Mouse (Mus musculus) liver, embryonic 14.5 days (tissue): ENCODE measurements around the gene Prx. TPM values are rescaled to one million over a fixed set of nuclear protein-coding genes. Genes with fewer than 3 reads are reported as not detected.

Source experiments
- ATAC-seq: fragments of 200-750 bp; cut with Nextera tagmentation; 2 replicates; pipeline ENCODE4 v1.8.0; 2017; ENCODE audit warnings: moderate number of reproducible peaks, mild to moderate bottlenecking, moderate library complexity; ENCODE audit not compliant: insufficient read depth
- DNase-seq, 3 experiments: peaks; one replicate each; pipeline ENCODE4 v3.0.0-alpha.2; 2012 to 2013; ENCODE audit warnings: low read depth in 3 of 3, low spot score in 3 of 3
- H3K27ac ChIP-seq: fragments of 300-500 bp; sonication (generic); 2 replicates; pipeline ENCODE4 v1.5.1; 2014; ENCODE audit warnings: moderate library complexity, mild to moderate bottlenecking, control low read depth, inconsistent platforms
- H3K27me3 ChIP-seq: fragments of 300-500 bp; sonication (generic); 2 replicates; pipeline ENCODE4 v1.6.1; 2014; ENCODE audit warnings: mild to moderate bottlenecking, low read length, moderate library complexity; ENCODE audit not compliant: control insufficient read depth, insufficient read depth
- H3K36me3 ChIP-seq: fragments of 300-500 bp; sonication (generic); replicated peaks from 2 replicates; pipeline ENCODE4 v1.6.1; 2014; ENCODE audit warnings: low read depth; ENCODE audit not compliant: control insufficient read depth, insufficient read depth
- H3K4me1 ChIP-seq, 2 experiments: fragments of 200-500 bp in 1 of 2; fragments of 300-500 bp in 1 of 2; sonication (generic) in 1 of 2; replicated peaks; 2 replicates each; pipeline ENCODE4 v1.6.1; 2012 to 2014; ENCODE audit warnings: antibody characterized with exemption in 1 of 2, inconsistent platforms in 1 of 2, low read length in 1 of 2; ENCODE audit not compliant: control insufficient read depth in 2 of 2, insufficient read depth in 2 of 2
- H3K4me2 ChIP-seq: fragments of 300-500 bp; sonication (generic); 2 replicates; pipeline ENCODE4 v1.6.1; 2014; ENCODE audit warnings: low read depth, mild to moderate bottlenecking, control low read depth, moderate library complexity
- H3K4me3 ChIP-seq, 2 experiments: fragments of 200-500 bp in 1 of 2; fragments of 300-500 bp in 1 of 2; sonication (generic) in 1 of 2; 2 replicates each; pipeline ENCODE4 v1.5.1; 2012 to 2014; ENCODE audit warnings: low read depth in 2 of 2, low read length in 2 of 2, mild to moderate bottlenecking in 2 of 2, control low read depth in 1 of 2, inconsistent platforms in 1 of 2, moderate library complexity in 1 of 2; ENCODE audit not compliant: insufficient read depth in 1 of 2
- H3K9ac ChIP-seq: fragments of 300-500 bp; sonication (generic); replicated peaks from 2 replicates; pipeline ENCODE4 v1.6.1; 2014; ENCODE audit warnings: mild to moderate bottlenecking, control low read depth, moderate library complexity
- H3K9me3 ChIP-seq: fragments of 300-500 bp; sonication (generic); 2 replicates; pipeline ENCODE4 v1.6.1; 2016; ENCODE audit warnings: low read length, mixed read lengths; ENCODE audit not compliant: control insufficient read depth
- CTCF ChIP-seq: IDR thresholded peaks from 2 replicates; pipeline ENCODE4 v1.5.1; 2016; ENCODE audit warnings: antibody characterized with exemption, low read depth, control low read depth
- EP300 ChIP-seq: IDR thresholded peaks from 2 replicates; pipeline ENCODE4 v1.6.1; 2016; ENCODE audit warnings: antibody characterized with exemption, low read depth
- WGBS: fragments of 180-500 bp; shearing (Covaris S2); extraction: QIAGEN DNeasy Blood & Tissue Kit; methylation state at CpG from one replicate; pipeline ENCODE4 v1.1.7; 2014; ENCODE audit not compliant: insufficient replicate concordance; 5-methylcytosine and 5-hydroxymethylcytosine counted together
- polyA plus RNA-seq, 2 experiments: library from polyadenylated mRNA; depleted of rRNA in 1 of 2; stranded (reverse) in 1 of 2; unstranded in 1 of 2; fragments of >200 nt; fragmentation: Nextera tagmentation in 1 of 2; extraction: Ambion mirVana in 1 of 2; gene quantifications; 2 replicates each; pipeline versions ENCODE4 v1.2.1 to v1.2.3; 2012 to 2014

The Prx gene
- polyA plus RNA-seq, 2 experiments = 0.23 to 0.73 TPM

- WGBS = 4% methylated on average over 13 of the region's 13 CpGs
- no peak for TF ChIP-seq CTCF
- no peak for TF ChIP-seq EP300
- DNase-seq (peak in 1 of 3 experiments; percentile 37), ATAC-seq (no peak)
- peak overlapping the region; percentile 73 for H3K9ac ChIP-seq
- peak overlapping the region; percentile 65 to 91 for H3K4me3 ChIP-seq
- H3K27me3 ChIP-seq = no peaks in the 10 kb centered on the region
- no peaks in the 10 kb centered on the region for H3K9me3 ChIP-seq
- H3K4me1 ChIP-seq = peaks cover 41 to 48% of the 10 kb centered on the region in 2 experiments
- peak overlapping the region; percentile 69 for H3K27ac ChIP-seq
- H3K4me2 ChIP-seq = peak overlapping the region; percentile 75
- H3K36me3 ChIP-seq = peaks cover 14% of the 10 kb centered on the region
These were observed 11.3 kb upstream of the Prx start for GRCm38 (mm10) chr7:27487740-27488268.

- no peak for DNase-seq
- ATAC-seq = no peak
- H3K4me1 ChIP-seq = peaks cover 38 to 46% of the 10 kb centered on the region in 2 experiments
- no peak overlapping the region for H3K9ac ChIP-seq
- TF ChIP-seq CTCF (no peak), EP300 (no peak)
- no peaks in the 10 kb centered on the region for H3K9me3 ChIP-seq
- peak overlapping the region; percentile 81 for H3K27ac ChIP-seq
- H3K36me3 ChIP-seq = peaks cover 14% of the 10 kb centered on the region
- peak overlapping the region; percentile 90 for H3K4me2 ChIP-seq
- H3K27me3 ChIP-seq = no peaks in the 10 kb centered on the region
- 92% methylated on average over 25 of the region's 25 CpGs for WGBS
- H3K4me3 ChIP-seq = no peak overlapping the region
These were observed 9.8 kb upstream of the Prx start for GRCm38 (mm10) chr7:27489270-27489869.

- Histone ChIP-seq H3K4me2 (peak overlapping the region; percentile 90), H3K27ac (peak overlapping the region; percentile 81), H3K4me1 (peaks cover 36 to 46% of the 10 kb centered on the region in 2 experiments), H3K4me3 (peak overlapping the region; percentile 37 to 64), H3K9me3 (no peaks in the 10 kb centered on the region), H3K27me3 (no peaks in the 10 kb centered on the region), H3K9ac (peak overlapping the region; percentile 84), H3K36me3 (peaks cover 14% of the 10 kb centered on the region)
- TF ChIP-seq EP300 (no peak), CTCF (no peak)
- WGBS = 28% methylated on average over 4 of the region's 4 CpGs
- ATAC-seq (no peak), DNase-seq (no peak)
These were observed 8.9 kb upstream of the Prx start for GRCm38 (mm10) chr7:27490227-27490542.

DNA sequence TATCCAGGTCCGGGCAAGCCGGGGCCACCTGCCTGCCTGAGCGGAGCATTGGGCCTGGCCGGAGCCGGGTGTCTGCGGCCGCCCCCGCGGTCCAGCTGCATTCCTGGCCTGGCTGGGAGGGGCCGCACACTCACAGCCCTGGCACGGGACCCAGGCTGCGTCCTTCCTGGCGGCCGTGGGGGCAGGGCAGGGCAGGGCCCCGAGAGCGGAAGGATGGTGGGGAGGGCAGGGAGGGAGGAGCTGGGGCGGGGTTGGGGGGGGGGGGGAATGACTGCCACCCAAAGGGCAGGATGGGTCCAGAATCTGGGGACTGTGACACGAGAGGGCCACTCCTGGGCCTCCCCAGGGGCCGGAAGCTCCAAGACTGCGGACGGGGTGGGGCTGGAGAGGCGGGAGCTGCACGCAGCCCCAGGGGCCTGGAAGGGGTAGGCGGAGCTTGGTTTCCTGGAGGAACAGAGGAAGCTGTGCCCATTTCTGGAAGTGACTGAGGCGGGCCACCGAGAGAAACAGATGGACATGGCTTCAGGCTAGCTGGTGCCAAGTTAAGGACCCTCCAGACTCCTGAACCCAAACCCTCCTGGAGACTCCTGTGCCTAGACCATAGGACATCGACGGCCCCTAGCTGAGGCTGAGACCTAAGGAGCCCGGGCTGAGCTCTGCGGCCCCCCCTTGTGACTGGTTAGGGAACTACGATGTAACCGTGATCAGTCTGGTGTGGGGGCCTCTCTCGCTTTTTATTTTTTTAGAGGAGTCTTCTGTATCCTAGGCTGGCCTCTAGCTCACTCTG lies 8.4 kb upstream of the Prx start:
- Histone ChIP-seq H3K9ac (peak overlapping the region; percentile 84), H3K27ac (peak overlapping the region; percentile 81), H3K4me1 (peaks cover 30 to 40% of the 10 kb centered on the region in 2 experiments), H3K4me3 (peak overlapping the region; percentile 64 to 71), H3K36me3 (peaks cover 14% of the 10 kb centered on the region), H3K4me2 (peak overlapping the region; percentile 90), H3K9me3 (no peaks in the 10 kb centered on the region), H3K27me3 (no peaks in the 10 kb centered on the region)
- TF ChIP-seq CTCF = peak; percentile 94
- no peak for TF ChIP-seq EP300
- ATAC-seq = peak; percentile 85
- under 1% methylated on average over 32 of the region's 33 CpGs for WGBS
- peak; percentile 86 to 92 (median 87) for DNase-seq

DNA sequence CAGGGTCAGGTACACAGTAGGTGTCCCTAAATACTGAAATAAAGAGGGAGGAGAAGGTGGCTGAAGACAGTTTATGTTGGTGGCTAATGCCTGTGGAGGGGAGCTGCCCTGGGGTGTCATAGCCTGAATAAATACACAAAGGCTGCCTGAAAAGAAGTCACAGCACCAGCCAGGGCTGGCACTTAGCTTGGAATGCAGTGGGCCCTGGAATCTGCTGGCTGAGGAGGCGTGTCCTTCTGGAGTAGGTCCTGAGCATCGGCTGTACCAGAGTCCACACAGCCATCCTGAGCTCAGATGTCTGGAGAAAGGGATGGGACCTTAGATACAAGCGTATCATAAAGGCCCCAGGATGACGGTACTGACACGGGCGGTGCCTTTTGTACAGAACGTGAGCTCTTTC lies 7.3 kb upstream of the Prx start:
- Histone ChIP-seq H3K27me3 (no peaks in the 10 kb centered on the region), H3K27ac (peak overlapping the region; percentile 81), H3K9ac (peak overlapping the region; percentile 84), H3K4me1 (peaks cover 29 to 38% of the 10 kb centered on the region in 2 experiments), H3K36me3 (peaks cover 14% of the 10 kb centered on the region), H3K4me2 (peak overlapping the region; percentile 90), H3K9me3 (no peaks in the 10 kb centered on the region), H3K4me3 (no peak overlapping the region; a peak in 1 of 4 replicates)
- no peak for TF ChIP-seq EP300
- TF ChIP-seq CTCF = no peak
- WGBS = 65% methylated on average over 7 of the region's 7 CpGs
- DNase-seq = no peak
- ATAC-seq = no peak
